ENCODE assay signal across 9 mouse cellular contexts in the genomic region with DNA sequence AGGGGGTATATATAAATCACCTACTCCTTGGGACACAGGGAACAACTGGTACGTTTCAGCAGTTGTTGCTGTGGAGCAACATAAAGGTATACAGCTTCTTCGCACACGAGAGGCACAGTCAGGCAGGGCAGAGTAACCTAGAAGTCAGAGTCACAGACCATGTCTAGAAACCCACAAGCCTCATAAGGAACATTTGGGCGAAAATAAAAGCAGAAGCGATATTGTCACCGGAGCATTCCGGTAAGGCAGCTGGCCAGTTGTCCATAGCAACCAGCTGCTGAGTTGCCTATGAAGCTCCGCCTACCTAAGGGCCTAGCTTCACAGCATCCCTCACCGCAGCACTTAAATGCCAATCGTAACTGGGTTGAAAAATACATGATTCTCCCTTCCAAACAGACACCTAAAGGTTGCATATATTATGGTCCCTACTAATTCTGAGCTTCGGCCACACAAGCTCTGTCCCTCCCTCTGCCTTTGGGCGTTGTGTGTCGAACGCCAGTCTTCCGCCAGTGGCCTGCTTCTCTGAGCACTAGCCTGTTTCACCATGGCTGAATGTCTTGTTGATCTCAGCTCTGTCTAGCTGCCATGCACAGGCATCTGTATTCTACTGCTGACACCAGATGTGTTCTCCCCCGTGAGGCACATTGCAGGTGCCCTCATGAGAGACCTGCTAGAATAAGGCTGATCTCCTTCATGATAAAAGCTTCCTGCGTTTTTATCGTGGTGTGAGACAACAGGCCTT.
DNase-seq lines count a peak whose midpoint lies in the region; ATAC-seq and TF ChIP-seq lines count a peak whose summit lies in the region.
"Had no signal": no experiment of that assay in that cellular context is flagged by ENCODE, and none has a peak within 500 bp of the region (broad histone marks: within the 10 kb centered on the region; RNA-seq: fewer than 3 reads in every experiment).

No protein-coding gene starts in this region.

- peaks cover 11% of the 10 kb centered on the region for H3K4me1 ChIP-seq in thymus, adult 2 months (replicated peaks; ENCODE audit: control insufficient read depth, insufficient read depth, low read length)
- H3K4me1 ChIP-seq in heart, embryonic 12.5 days (replicated peaks) = no peaks in the 10 kb centered on the region
- H3K4me1 ChIP-seq: heart, embryonic 13.5 days had no signal

- no peak overlapping the region for H3K4me3 ChIP-seq in thymus, adult 2 months (ENCODE audit: control insufficient read depth, insufficient read depth, low read length)
- H3K4me3 ChIP-seq in heart, embryonic 12.5 days = no peak overlapping the region
- H3K4me3 ChIP-seq: heart, embryonic 13.5 days had no signal

- ATAC-seq in megakaryocyte-erythroid progenitor cell, adult 5-6 weeks (replicated peaks; ENCODE audit: low FRiP score, low TSS enrichment, poor library complexity, severe bottlenecking) = 0 out of 2 replicates have a peak, but pooled peaks have one; percentile 50
- ATAC-seq in heart, embryonic 12.5 days (ENCODE audit: insufficient number of reproducible peaks, low FRiP score) = no peak

- peak; percentile 35 for DNase-seq in kidney, adult 9 months
- no peak for DNase-seq in kidney, adult 18-20 months
- peak; percentile 47 for DNase-seq in embryo, embryonic 10.5 days (ENCODE audit: low spot score)
- peak; percentile 29 for DNase-seq in thymus, adult 2 months
- no peak for DNase-seq in urinary bladder, adult 2 months (ENCODE audit: low spot score)
- no peak for DNase-seq in left cerebral cortex, postnatal 4 days

- no peaks in the 10 kb centered on the region for H3K36me3 ChIP-seq in thymus, adult 2 months (ENCODE audit: control insufficient read depth, insufficient read depth, low read length)
- no peaks in the 10 kb centered on the region for H3K36me3 ChIP-seq in heart, embryonic 12.5 days
- H3K36me3 ChIP-seq: heart, embryonic 13.5 days had no signal

- H3K9me3 ChIP-seq in heart, embryonic 12.5 days (replicated peaks) = no peaks in the 10 kb centered on the region
- H3K9me3 ChIP-seq: heart, embryonic 13.5 days had no signal

- no peak overlapping the region for H3K27ac ChIP-seq in thymus, adult 2 months (ENCODE audit: control insufficient read depth, insufficient read depth, low read length)
- no peak overlapping the region for H3K27ac ChIP-seq in heart, embryonic 12.5 days (ENCODE audit: poor library complexity, severe bottlenecking)
- H3K27ac ChIP-seq: heart, embryonic 13.5 days had no signal

- TF ChIP-seq POLR2A in thymus, adult 2 months (IDR thresholded peaks at IDR 0.05; ENCODE audit: control insufficient read depth, extremely low read depth, insufficient read depth, low read length, poor library complexity) = no peak

- 22% methylated on average over 18 of the region's 18 CpGs for WGBS in thymus, adult 2 months
- WGBS in heart, embryonic 12.5 days = 66% methylated on average over 18 of the region's 18 CpGs

- no peaks in the 10 kb centered on the region for H3K27me3 ChIP-seq in thymus, adult 2 months (ENCODE audit: control insufficient read depth, insufficient read depth, low read length)
- no peaks in the 10 kb centered on the region; the same call in 1 of the 2 replicates for H3K27me3 ChIP-seq in heart, embryonic 12.5 days (replicated peaks)
- H3K27me3 ChIP-seq: heart, embryonic 13.5 days had no signal

- no peak for TF ChIP-seq CTCF in thymus, adult 2 months (IDR thresholded peaks at IDR 0.05; ENCODE audit: borderline replicate concordance, control insufficient read depth, extremely low read depth, insufficient read depth, low read length, poor library complexity)

- H3K4me2 ChIP-seq in heart, embryonic 12.5 days = no peak overlapping the region
- H3K4me2 ChIP-seq: heart, embryonic 13.5 days had no signal

- no peak overlapping the region for H3K9ac ChIP-seq in heart, embryonic 12.5 days
- H3K9ac ChIP-seq: heart, embryonic 13.5 days had no signal

- intact Hi-C loops in left cerebral cortex, postnatal 4 days (cut with DNase I) = no loop called here

Comparison
In these comparisons a context has a peak if more than half of its experiments do, and no peak if none do; other contexts are left out.
1. DNase-seq: peak in kidney, adult 9 months (single experiment), embryo, embryonic 10.5 days (single experiment) and thymus, adult 2 months (single experiment); none in kidney, adult 18-20 months (single experiment), urinary bladder, adult 2 months (single experiment) and left cerebral cortex, postnatal 4 days (single experiment).